Mouse (Mus musculus): ENCODE data around the gene Scube3.

Scube3 gene

GRCm38 (mm10) chr17:28133193-28133592 lies 8.7 kb upstream of the Scube3 start:
- DNase-seq (ENCODE audit: low read depth), result no peak

DNA sequence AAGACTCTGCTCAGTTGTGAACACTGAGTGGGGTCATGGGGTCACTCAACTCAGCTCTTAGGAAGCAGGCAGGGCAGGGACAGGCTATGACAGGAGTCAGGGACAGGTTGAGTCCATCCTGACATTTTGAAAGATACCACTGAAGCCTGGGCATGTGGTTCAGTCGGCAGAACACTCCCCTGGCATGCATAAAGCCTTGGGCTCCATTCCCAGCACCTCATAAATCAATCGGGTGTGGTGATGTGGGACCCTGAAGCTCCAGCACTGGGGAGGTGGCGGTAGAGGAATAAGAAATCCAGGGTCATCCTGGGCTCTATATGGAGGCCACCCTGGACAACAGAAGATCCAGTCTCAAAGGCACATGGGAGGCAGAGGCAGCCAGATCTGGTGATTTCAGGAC lies 6.4 kb upstream of the Scube3 start:
- DNase-seq (ENCODE audit: low read depth), result no peak

DNA sequence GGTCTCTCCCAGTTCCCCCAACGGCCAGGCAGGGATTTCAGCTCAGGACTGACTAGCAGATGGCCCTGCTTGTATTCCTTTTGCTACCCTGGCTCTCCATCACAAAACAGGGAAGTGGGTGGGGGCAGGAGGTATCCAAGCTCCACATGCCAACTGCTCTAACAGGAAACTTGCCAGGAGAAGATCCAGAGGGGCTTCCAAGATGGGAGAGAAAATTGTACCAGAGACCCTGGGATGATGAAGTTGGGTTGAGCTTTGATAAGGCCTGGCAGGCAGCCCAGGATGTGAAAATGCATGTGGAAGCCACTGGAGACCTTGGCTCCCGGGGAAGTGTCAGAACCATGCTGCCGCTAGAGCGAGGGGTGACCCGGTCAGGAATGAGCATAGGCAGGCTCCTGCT lies 5.7 kb upstream of the Scube3 start:
- DNase-seq (ENCODE audit: low read depth), result no peak

- DNase-seq (ENCODE audit: low read depth), result no peak
Measured at GRCm38 (mm10) chr17:28138013-28138412, 3.9 kb upstream of the Scube3 start.

GRCm38 (mm10) chr17:28138685-28139084 lies 3.3 kb upstream of the Scube3 start:
- no peak for DNase-seq (ENCODE audit: low read depth)

DNA sequence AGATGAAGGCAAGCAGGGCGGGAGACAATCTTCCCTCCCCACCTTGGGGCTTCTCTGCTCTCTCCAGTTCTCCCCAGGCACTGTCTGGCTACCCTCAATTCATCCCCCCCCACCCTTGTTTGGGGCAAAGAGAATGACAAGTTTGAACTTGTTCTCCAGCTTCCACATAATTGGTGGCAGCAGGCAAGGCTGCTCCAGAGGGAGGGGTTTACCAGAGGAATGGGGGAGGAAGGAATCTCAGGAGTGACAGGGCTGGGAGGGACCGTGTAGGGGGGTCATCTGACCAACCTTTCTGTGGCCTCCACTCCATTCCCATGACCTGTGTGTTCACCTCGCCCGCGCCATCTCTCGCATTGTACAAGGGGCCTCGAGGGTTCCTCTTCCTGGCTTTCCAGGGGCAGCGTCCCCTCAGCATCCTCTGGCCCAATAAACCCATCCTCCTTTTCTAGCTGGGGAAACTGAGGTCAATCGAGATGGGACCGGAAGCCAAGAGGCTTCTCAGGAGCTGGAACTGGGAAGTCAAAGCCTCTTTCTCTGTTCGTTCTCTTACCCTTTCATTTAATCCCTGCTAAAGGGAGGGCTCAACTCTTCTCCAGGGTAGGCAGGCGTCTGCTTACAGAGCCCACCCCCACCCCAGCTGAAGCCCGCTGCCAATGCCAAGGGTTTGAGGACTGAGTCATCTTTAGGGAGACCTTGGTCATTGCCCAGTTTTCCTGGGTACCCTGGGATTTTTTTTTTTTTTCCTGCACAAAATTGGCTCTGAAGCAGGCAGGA lies 1.3 kb upstream of the Scube3 start:
- DNase-seq (ENCODE audit: low read depth), result no peak

GRCm38 (mm10) chr17:28141205-28141650 lies 713 bp upstream of the Scube3 start:
- no peak for DNase-seq (ENCODE audit: low read depth)

DNA sequence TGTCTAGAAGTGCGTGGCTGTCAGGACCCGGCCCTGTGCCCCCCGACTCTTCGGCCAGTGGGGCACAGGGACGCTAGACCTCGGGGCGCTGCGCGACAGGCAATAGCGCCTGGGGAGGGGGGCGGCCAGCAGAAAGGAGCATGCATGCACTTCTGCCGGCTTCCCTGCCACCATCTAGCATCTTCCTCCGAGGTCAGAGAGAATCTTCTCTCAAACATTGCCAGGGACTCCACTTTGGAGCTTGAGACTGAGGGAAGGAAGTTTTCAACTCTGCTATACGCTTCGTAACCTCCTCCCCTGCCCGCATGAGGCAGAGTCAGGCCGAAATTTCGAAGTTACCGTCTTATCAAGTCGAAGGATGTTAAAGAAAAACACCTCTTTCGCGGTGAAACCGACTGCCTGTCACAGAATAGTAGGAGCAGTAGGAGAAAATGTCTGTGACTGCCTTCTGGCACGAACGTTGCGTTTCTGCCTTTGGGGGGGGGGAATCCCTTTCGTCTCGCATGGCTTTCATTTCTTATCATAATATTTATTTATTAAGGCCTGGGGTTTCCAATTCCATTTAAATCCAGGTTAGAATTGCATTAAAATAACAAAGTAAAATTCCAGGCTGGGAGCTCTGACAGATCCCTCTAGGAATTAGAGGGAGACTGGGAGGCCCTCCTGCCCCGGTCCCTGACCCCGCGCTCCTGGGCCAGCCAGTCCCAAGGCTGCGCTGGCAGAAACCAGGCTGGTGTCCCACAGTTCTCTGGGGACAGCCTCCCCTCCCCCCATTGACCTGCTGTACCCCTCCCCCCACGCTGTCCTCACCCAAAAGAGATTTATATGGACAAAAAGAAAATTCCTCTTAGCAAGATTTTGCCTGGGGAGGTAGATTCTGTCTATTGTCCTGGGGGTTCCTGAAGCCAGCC lies 1.0 kb downstream of the Scube3 start:
- no peak for DNase-seq (ENCODE audit: low read depth)

- DNase-seq (ENCODE audit: low read depth), result no peak
Measured at GRCm38 (mm10) chr17:28143751-28144150, 1.8 kb downstream of the Scube3 start.

DNA sequence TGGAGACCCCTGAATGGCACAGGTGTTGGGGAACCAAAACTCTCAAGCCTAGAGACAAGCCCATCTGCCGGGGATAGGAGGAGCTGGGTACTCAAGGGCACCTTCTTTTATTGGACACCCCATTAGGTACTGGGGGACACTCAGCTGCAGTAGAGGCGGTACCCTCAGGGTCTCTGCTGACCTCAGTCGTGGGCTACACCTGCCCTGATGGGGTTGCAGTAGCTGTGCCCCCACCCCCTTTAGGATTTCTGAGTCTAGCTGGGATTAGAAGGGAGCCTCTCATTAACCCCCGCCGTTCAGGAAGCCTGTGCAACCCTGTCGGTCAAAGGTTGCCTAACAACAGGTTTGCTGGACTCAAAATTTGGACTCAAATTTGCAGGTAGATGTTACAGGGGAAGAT lies 2.3 kb downstream of the Scube3 start:
- no peak for DNase-seq (ENCODE audit: low read depth)

DNA sequence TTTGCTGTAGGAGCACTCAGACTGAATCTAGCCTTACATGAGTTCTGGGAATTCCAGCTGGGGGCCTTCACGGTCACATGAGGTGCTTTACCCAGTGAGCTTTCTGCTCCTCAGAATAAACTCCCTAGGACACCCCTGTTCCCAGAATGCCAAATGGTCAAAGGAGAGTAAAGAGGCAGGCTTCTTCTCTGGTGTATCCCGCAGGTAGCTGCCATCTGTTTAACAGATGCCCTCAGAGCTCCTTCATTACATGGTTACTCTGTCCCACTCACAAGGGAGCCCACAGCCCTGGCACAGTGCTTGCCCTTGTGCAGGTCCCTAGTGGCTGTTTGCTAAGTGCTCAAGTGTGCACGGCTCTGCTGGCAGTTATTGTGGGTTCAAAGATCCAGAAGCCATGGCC lies 6.3 kb downstream of the Scube3 start:
- DNase-seq (ENCODE audit: low read depth), result no peak

DNA sequence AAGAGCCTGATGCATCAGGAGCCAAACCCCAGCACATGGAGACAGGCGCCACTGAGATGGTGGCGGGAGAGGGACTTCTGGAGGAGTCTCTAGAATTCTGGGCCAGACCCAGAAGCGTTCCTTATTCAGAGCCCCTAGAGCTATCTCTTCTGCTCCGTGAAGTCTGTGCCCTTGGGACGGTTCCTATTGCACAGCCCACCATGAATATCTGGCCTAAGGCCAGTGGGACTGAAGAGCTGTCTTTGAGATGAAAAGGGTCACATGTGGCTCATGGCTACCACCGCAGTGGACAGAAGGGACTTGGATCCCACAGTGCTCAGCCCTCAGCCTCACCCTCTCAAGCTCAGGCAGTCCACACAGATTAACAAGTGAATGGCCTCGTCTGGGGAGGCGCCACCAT lies 7.8 kb downstream of the Scube3 start:
- DNase-seq (ENCODE audit: low read depth), result no peak

- no peak for DNase-seq (ENCODE audit: low read depth)
Measured at GRCm38 (mm10) chr17:28150456-28150855, 8.5 kb downstream of the Scube3 start.

GRCm38 (mm10) chr17:28153095-28153494 lies 11.2 kb downstream of the Scube3 start:
- no peak for DNase-seq (ENCODE audit: low read depth)

DNA sequence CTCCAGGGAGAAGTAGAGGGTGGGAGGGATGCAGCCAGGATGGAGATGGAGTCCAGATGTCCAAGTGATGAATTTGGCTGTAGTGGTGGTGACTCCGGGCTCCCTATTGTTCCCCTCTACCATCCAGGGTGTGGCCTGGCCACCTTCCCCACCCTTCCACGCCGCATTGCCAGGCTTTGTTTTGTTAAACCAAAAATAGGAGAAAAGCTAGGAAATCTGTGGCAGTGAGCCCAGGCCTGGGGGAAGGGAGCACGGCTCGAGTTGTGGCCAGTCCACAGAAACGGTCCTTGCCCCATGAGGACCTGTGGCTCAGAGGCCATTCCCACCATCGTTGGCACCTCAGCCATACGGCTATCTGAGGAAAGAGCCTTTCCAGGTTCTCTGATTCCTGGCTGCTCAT lies 13.0 kb downstream of the Scube3 start:
- DNase-seq (ENCODE audit: low read depth), result no peak

- no peak for DNase-seq (ENCODE audit: low read depth)
Measured at GRCm38 (mm10) chr17:28160361-28160760, 18.4 kb downstream of the Scube3 start.

DNA sequence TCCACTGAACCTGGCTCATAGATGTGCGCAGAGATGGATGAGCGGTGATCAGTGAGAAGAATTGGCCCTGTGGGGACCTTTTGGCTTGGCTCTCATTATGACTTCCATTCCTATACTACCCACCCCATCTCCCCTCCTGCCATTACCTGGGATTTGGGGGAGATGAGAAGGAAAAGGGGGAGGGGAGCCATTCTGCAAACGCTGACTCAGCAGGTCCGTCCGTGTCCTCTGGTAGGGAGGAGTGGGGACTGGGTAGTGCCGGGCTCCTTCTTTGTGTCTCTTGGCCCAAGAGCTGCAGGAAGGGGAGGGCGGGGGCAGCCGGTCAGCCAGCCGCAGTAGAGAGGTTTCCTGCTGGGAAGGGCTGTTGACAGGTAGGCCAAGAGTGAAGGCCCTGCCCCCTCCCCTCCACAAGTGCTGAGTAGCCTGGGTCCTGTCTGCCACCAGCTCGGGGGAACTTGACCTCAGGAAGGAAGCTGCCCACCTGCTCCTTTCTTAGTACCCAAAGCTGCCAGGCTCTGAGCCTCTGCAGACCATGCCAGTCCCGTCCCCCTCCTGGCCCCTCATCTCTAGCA lies 19.5 kb downstream of the Scube3 start:
- no peak for DNase-seq (ENCODE audit: low read depth)

- DNase-seq (ENCODE audit: low read depth), result peak; percentile 44
Measured at GRCm38 (mm10) chr17:28163666-28164065, 21.7 kb downstream of the Scube3 start.

GRCm38 (mm10) chr17:28170460-28171305 lies 28.7 kb downstream of the Scube3 start:
- no peak for DNase-seq (ENCODE audit: low read depth)

DNA sequence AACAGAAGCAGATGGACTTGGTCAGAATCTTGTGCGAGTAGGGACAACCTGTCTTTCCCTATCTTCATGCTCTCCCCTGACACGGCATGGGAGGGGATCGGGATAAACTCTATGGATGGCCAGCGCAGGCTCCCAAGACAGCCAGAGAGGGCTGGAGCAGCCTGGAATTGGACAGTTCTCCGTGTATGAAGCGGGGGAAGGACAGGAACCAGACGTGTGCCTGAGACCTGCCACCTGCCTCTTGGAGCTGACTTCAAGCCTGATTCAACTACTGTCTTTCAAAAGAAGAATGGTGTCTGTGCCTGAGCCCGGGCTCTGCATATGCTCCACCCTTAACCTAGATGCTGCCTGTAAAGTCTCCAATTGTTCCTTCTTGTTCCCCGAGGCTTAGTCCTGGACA lies 30.7 kb downstream of the Scube3 start:
- DNase-seq (ENCODE audit: low read depth), result no peak

- peak; percentile 67 for DNase-seq (ENCODE audit: low read depth)
Measured at GRCm38 (mm10) chr17:28176775-28177539, 35.0 kb downstream of the Scube3 start, which contains the start of gene Zfp523. Zfp523 (plus strand) TSS chr17:28177129.
